Mouse (Mus musculus): ENCODE data around the gene H2bfm.
"Not testable (repeated sequence)": the region's sequence is repeated elsewhere in the genome, so short reads cannot be mapped to it uniquely, and the experiment has no call there.

Gene H2bfm

DNA sequence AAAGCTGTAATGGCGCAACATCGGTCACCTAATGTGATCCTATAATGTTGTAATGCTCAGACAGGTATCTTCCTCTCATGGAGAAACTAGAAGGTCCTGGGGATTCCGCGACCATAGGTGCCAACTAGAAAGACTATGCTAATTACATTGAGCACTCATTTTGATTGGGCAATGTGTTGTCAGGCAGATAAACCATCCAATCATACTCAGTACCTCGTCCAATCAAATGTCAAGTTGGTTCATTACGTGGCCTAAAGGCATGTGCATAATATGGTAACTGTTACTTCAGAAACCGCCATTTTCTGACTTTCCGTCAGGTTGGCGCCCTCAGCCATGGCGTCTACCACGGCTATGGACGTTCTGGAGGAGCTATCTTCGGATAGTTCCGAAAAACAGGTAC, at the start of gene H2bfm:
Gene H2bfm (plus strand): TSS at position 295 of the 400 bp plus-strand sequence.
- no peak for DNase-seq (ENCODE audit: inconsistent ontology term)

GRCm38 (mm10) chrX:136895757-136896156, 31.4 kb upstream of the H2bfm start:
- peak; percentile 3 for DNase-seq (ENCODE audit: inconsistent ontology term)

- DNase-seq (ENCODE audit: inconsistent ontology term) = peak; percentile 7
These were observed 22.8 kb upstream of the H2bfm start for GRCm38 (mm10) chrX:136904369-136904768.

- no peak for DNase-seq (ENCODE audit: inconsistent ontology term)
These were observed 1.3 kb upstream of the H2bfm start for GRCm38 (mm10) chrX:136925863-136926262.

- no peak for DNase-seq (ENCODE audit: inconsistent ontology term)
These were observed 10.9 kb downstream of the H2bfm start for GRCm38 (mm10) chrX:136937985-136938384.

DNA sequence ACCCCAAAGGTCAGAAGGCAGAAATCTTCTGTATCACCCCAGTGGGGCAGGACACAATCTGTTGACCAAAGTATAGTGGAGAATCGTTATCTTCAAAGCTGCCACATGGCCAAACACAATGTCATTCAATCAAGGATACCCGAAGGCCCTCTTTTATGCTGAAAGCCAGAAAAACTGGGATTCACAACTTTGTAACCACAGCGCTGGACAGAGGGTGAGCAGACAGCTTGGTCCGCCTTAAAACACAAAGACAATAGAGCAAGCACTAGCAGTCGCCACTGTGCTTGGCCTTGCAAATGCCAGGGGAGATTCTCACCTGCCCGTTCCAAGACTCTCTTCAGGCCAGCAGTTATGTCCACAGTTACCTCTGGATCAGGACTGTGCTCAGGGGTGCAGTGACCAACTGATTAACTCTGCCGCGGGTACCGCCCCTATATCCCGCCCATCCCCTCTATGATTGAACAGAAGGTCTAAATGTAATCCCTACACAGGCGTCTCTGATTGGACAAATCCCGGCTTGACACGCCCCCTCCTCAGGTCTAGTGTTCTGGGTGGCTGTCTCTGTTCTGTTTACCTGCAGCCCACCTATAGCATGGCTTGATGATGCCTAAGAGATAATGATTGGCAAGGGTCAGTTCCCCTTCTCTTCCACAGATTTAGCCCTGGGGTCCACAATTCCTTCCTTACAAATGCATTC, 30.6 kb downstream of the H2bfm start:
- DNase-seq (ENCODE audit: inconsistent ontology term) = peak; percentile 69

- not testable (repeated sequence) for DNase-seq (ENCODE audit: inconsistent ontology term)
These were observed 31.2 kb downstream of the H2bfm start for GRCm38 (mm10) chrX:136958300-136958699.

DNA sequence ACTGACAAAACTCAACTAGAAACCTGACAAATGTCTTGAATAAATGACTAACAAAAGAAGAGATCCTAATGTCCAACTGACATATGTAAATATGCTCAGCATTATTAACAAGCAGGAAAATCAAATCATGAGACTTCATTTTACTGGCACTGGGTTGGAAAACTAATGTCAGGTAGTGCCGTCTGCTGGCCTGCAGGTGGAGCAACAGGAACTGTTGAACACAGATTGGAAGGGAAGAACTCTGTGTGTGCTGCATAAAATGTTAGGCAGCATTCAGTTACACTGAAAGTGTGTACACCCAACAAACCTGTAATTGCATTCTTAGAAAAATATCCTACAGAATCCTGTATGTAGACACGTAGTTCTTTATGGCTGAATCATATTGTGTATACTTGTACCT, 32.6 kb downstream of the H2bfm start:
- DNase-seq (ENCODE audit: inconsistent ontology term) = no peak

- DNase-seq (ENCODE audit: inconsistent ontology term) = not testable (repeated sequence)
These were observed 48.3 kb downstream of the H2bfm start, which contains the start of gene Tmsb15b2 for GRCm38 (mm10) chrX:136975397-136975796. TSS of gene Tmsb15b2 (minus strand) at chrX:136975497.

- DNase-seq (ENCODE audit: inconsistent ontology term) = peak; percentile 84
These were observed 49.4 kb downstream of the H2bfm start, which contains the start of the genes Tmsb15l and Tmsb15b1 for GRCm38 (mm10) chrX:136976424-136977084. TSS of gene Tmsb15l (minus strand) at chrX:136976869. TSS of gene Tmsb15b1 (minus strand) at chrX:136976874.
